Mouse (Mus musculus) cortical plate, adult 2 months (tissue): ENCODE measurements around the gene Cdh3. TPM values are rescaled to one million over a fixed set of nuclear protein-coding genes. Genes with fewer than 3 reads are reported as not detected.

Experiments used
- H3K27ac ChIP-seq: fragments of 200-500 bp; 2 replicates; pipeline ENCODE4 v1.5.1; 2012; ENCODE audit warnings: low read length, control low read depth, inconsistent platforms; ENCODE audit not compliant: insufficient read depth
- H3K4me1 ChIP-seq: fragments of 200-500 bp; 2 replicates; pipeline ENCODE4 v1.6.1; 2011; ENCODE audit warnings: low read length; ENCODE audit not compliant: control insufficient read depth, insufficient read depth
- H3K4me3 ChIP-seq: fragments of 200-500 bp; 2 replicates; pipeline ENCODE4 v1.5.1; 2011; ENCODE audit warnings: mild to moderate bottlenecking, low read length, control low read depth; ENCODE audit not compliant: insufficient read depth
- CTCF ChIP-seq: fragments of 200-500 bp; IDR thresholded peaks from 2 replicates; pipeline ENCODE4 v1.5.1; 2011; ENCODE audit warnings: mild to moderate bottlenecking, control low read depth, low read length; ENCODE audit not compliant: insufficient read depth; ENCODE audit errors: extremely low read depth
- POLR2A ChIP-seq: fragments of 200-500 bp; IDR thresholded peaks from 2 replicates; pipeline ENCODE4 v1.6.1; 2011; ENCODE audit warnings: mild to moderate bottlenecking, low read length, control low read depth; ENCODE audit not compliant: insufficient read depth; ENCODE audit errors: extremely low read depth
- polyA plus RNA-seq: library from polyadenylated mRNA; depleted of rRNA; stranded (reverse); fragments of >200 nt; gene quantifications from 2 replicates; pipeline ENCODE4 v1.2.3, GENCODE M21; 2012

The Cdh3 gene
- polyA plus RNA-seq, 1 experiment = 0.13 TPM

- Histone ChIP-seq H3K4me1 (no peaks in the 10 kb centered on the region), H3K27ac (no peak overlapping the region), H3K4me3 (no peak overlapping the region)
- TF ChIP-seq POLR2A (no peak), CTCF (no peak)
These were observed 2.8 kb upstream of the Cdh3 start for GRCm38 (mm10) chr8:106507761-106508331.

- no peak for TF ChIP-seq POLR2A
- no peak for TF ChIP-seq CTCF
- H3K4me1 ChIP-seq = no peaks in the 10 kb centered on the region
- H3K4me3 ChIP-seq = no peak overlapping the region
- H3K27ac ChIP-seq = no peak overlapping the region
These were observed 2.2 kb upstream of the Cdh3 start for GRCm38 (mm10) chr8:106508456-106508855.

GRCm38 (mm10) chr8:106509079-106509780, 1.5 kb upstream of the Cdh3 start:
- no peak for TF ChIP-seq CTCF
- no peak for TF ChIP-seq POLR2A
- H3K27ac ChIP-seq = no peak overlapping the region
- H3K4me1 ChIP-seq = no peaks in the 10 kb centered on the region
- no peak overlapping the region for H3K4me3 ChIP-seq

GRCm38 (mm10) chr8:106511065-106511501, 392 bp downstream of the Cdh3 start:
- TF ChIP-seq POLR2A = no peak
- TF ChIP-seq CTCF = no peak
- Histone ChIP-seq H3K4me3 (peak overlapping the region; percentile 12; the same call in 1 of the 2 replicates), H3K27ac (no peak overlapping the region), H3K4me1 (no peaks in the 10 kb centered on the region)

GRCm38 (mm10) chr8:106511531-106512041, 895 bp downstream of the Cdh3 start:
- H3K4me1 ChIP-seq = no peaks in the 10 kb centered on the region
- no peak for TF ChIP-seq CTCF
- TF ChIP-seq POLR2A = no peak
- H3K4me3 ChIP-seq = peak overlapping the region; percentile 12; the same call in 1 of the 2 replicates
- H3K27ac ChIP-seq = no peak overlapping the region

- no peak overlapping the region for H3K4me3 ChIP-seq
These were observed 1.9 kb downstream of the Cdh3 start for GRCm38 (mm10) chr8:106512475-106513150.

GRCm38 (mm10) chr8:106515946-106516479, 5.3 kb downstream of the Cdh3 start:
- H3K27ac ChIP-seq = no peak overlapping the region
- TF ChIP-seq CTCF (no peak), POLR2A (no peak)
- H3K4me1 ChIP-seq = no peaks in the 10 kb centered on the region
- no peak overlapping the region for H3K4me3 ChIP-seq

More at GRCm38 (mm10) chr8:106512475-106513150, 1.9 kb downstream of the Cdh3 start:
- no peaks in the 10 kb centered on the region for H3K4me1 ChIP-seq
- no peak overlapping the region for H3K27ac ChIP-seq
- TF ChIP-seq CTCF (no peak), POLR2A (no peak)

GRCm38 (mm10) chr8:106516581-106516980, 5.9 kb downstream of the Cdh3 start:
- Histone ChIP-seq H3K4me1 (no peaks in the 10 kb centered on the region), H3K4me3 (no peak overlapping the region), H3K27ac (no peak overlapping the region)

GRCm38 (mm10) chr8:106518763-106519162, 8.1 kb downstream of the Cdh3 start:
- H3K27ac ChIP-seq = no peak overlapping the region
- H3K4me1 ChIP-seq = no peaks in the 10 kb centered on the region
- no peak overlapping the region for H3K4me3 ChIP-seq
- TF ChIP-seq CTCF (no peak), POLR2A (no peak)

More at GRCm38 (mm10) chr8:106516581-106516980, 5.9 kb downstream of the Cdh3 start:
- TF ChIP-seq CTCF (no peak), POLR2A (no peak)

- Histone ChIP-seq H3K4me3 (no peak overlapping the region), H3K4me1 (no peaks in the 10 kb centered on the region), H3K27ac (no peak overlapping the region)
- TF ChIP-seq POLR2A = no peak
- no peak for TF ChIP-seq CTCF
These were observed 9.9 kb downstream of the Cdh3 start for GRCm38 (mm10) chr8:106520578-106520977.
